Mouse (Mus musculus) kidney, adult 2 months (tissue): ENCODE data around the gene Ltf.

ENCODE experiments used
- CTCF ChIP-seq: fragments of 200-500 bp; conservative IDR thresholded peaks from 2 replicates; pipeline ENCODE4 v1.5.1; 2011; ENCODE audit warnings: low read depth, mild to moderate bottlenecking, control low read depth, low read length, moderate library complexity, mixed read lengths; ENCODE audit not compliant: insufficient read depth, insufficient read length
- POLR2A ChIP-seq: fragments of 200-500 bp; IDR thresholded peaks from one replicate; pipeline ENCODE4 v1.6.1; 2011; ENCODE audit warnings: low read depth, low read length, control low read depth

- TF ChIP-seq CTCF (no peak), POLR2A (no peak)
These were observed 35.0 kb upstream of the Ltf start for GRCm38 (mm10) chr9:110984096-110984495.
